Mouse (Mus musculus) kidney, adult 2 months (tissue): ENCODE measurements around the gene Slc28a2. TPM values are rescaled to one million over a fixed set of nuclear protein-coding genes. Genes with fewer than 3 reads are reported as not detected.
"Not testable (repeated sequence)": the region's sequence is repeated elsewhere in the genome, so short reads cannot be mapped to it uniquely, and the experiment has no call there.

Source experiments
- DNase-seq: peaks from one replicate; pipeline ENCODE4 v3.0.0; 2021
- H3K27ac ChIP-seq: fragments of 200-500 bp; 2 replicates; pipeline ENCODE4 v1.5.1; 2012; ENCODE audit warnings: low read depth, low read length, control low read depth, inconsistent platforms; ENCODE audit not compliant: insufficient read depth
- H3K27me3 ChIP-seq: fragments of 200-500 bp; replicated peaks from 2 replicates; pipeline ENCODE4 v1.6.1; 2012; ENCODE audit warnings: mild to moderate bottlenecking, moderate library complexity, low read length, inconsistent platforms; ENCODE audit not compliant: control insufficient read depth, insufficient read depth
- H3K36me3 ChIP-seq: fragments of 200-500 bp; 2 replicates; pipeline ENCODE4 v1.6.1; 2012; ENCODE audit warnings: mild to moderate bottlenecking, moderate library complexity, low read length, inconsistent platforms; ENCODE audit not compliant: control insufficient read depth, insufficient read depth
- H3K4me1 ChIP-seq: fragments of 200-500 bp; 2 replicates; pipeline ENCODE4 v1.6.1; 2011; ENCODE audit warnings: low read length; ENCODE audit not compliant: control insufficient read depth, insufficient read depth
- H3K4me3 ChIP-seq: fragments of 200-500 bp; 2 replicates; pipeline ENCODE4 v1.5.1; 2011; ENCODE audit warnings: mild to moderate bottlenecking, low read depth, low read length, control low read depth; ENCODE audit not compliant: insufficient read depth
- CTCF ChIP-seq: fragments of 200-500 bp; conservative IDR thresholded peaks from 2 replicates; pipeline ENCODE4 v1.5.1; 2011; ENCODE audit warnings: low read depth, mild to moderate bottlenecking, control low read depth, low read length, moderate library complexity, mixed read lengths; ENCODE audit not compliant: insufficient read depth, insufficient read length
- POLR2A ChIP-seq: fragments of 200-500 bp; IDR thresholded peaks from one replicate; pipeline ENCODE4 v1.6.1; 2011; ENCODE audit warnings: low read depth, low read length, control low read depth
- WGBS: fragments of 180-500 bp; shearing (Covaris S2); methylation state at CpG from one replicate; pipeline ENCODE4 v1.1.7; 2018; 5-methylcytosine and 5-hydroxymethylcytosine counted together
- polyA plus RNA-seq: library from polyadenylated mRNA; depleted of rRNA; stranded (reverse); fragments of >200 nt; gene quantifications from 2 replicates; pipeline ENCODE4 v1.2.3, GENCODE M21; 2012; rRNA removed

Gene Slc28a2
- 0.69 and 2.0 TPM in 2 replicates for polyA plus RNA-seq

DNA sequence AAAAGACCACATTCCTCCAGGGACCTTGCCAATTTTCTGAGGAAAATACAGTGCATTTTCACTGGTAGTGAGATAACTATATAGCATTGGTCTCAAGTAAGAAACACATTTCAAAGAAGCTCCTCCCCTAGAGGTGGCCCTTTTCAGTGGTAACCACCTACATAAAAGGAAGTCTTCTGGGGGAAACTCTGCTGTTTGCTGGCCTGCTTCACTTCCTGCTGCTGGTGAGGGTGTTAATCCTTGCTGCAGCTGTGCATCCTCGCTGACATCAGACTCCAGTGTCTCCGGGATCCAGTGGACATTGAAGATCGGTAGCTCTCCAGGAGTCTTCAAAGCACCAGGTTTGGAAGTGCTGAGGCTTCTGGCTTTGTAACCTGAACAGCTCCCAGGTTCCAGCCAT, at the start of gene Slc28a2:
Slc28a2 (plus strand) TSS at position 278 of the 400 bp plus-strand sequence.
- not testable (repeated sequence) for DNase-seq, H3K27ac ChIP-seq, H3K36me3 ChIP-seq, H3K4me3 ChIP-seq, H3K4me1 ChIP-seq, H3K27me3 ChIP-seq
- 33% methylated on average over 3 of the region's 3 CpGs for WGBS

DNA sequence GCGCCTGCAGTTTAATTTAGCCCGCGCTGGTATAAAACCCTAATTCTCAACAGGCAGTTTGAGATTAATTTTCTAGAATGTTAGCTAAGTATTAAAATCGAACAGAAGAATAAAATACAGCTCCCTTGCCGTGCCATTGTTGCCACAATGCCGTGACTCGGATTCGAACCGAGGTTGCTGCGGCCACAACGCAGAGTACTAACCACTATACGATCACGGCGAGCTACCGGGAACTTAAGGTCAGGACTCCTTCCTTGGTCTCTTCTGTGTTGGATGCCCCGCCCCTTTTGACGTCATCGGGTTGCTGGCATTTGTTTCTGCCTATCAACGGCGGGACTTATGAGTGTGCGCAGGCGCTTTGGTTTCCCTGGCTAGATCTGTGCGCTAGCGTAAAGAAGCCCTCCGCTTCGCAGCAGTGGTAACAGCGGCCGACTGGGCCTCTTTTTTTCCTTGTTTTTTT, 49.0 kb upstream of the Slc28a2 start:
- Histone ChIP-seq H3K36me3 (no peaks in the 10 kb centered on the region), H3K27ac (peak overlapping the region; percentile 52; the same call in 1 of the 2 replicates), H3K4me1 (peaks cover 3% of the 10 kb centered on the region), H3K27me3 (no peaks in the 10 kb centered on the region), H3K4me3 (peak overlapping the region; percentile 67)
- peak; percentile 57 for TF ChIP-seq POLR2A
- TF ChIP-seq CTCF: no peak
- peak; percentile 98 for DNase-seq
- WGBS: 1% methylated on average over 28 of the region's 28 CpGs

GRCm38 (mm10) chr2:122377751-122378246, 48.5 kb upstream of the Slc28a2 start:
- under 1% methylated on average over 26 of the region's 26 CpGs for WGBS
- Histone ChIP-seq H3K27ac (peak overlapping the region; percentile 52; the same call in 1 of the 2 replicates), H3K4me1 (peaks cover 3% of the 10 kb centered on the region), H3K4me3 (peak overlapping the region; percentile 67), H3K27me3 (no peaks in the 10 kb centered on the region), H3K36me3 (no peaks in the 10 kb centered on the region)
- peak; percentile 88 for DNase-seq
- TF ChIP-seq CTCF (no peak), POLR2A (no peak)

DNA sequence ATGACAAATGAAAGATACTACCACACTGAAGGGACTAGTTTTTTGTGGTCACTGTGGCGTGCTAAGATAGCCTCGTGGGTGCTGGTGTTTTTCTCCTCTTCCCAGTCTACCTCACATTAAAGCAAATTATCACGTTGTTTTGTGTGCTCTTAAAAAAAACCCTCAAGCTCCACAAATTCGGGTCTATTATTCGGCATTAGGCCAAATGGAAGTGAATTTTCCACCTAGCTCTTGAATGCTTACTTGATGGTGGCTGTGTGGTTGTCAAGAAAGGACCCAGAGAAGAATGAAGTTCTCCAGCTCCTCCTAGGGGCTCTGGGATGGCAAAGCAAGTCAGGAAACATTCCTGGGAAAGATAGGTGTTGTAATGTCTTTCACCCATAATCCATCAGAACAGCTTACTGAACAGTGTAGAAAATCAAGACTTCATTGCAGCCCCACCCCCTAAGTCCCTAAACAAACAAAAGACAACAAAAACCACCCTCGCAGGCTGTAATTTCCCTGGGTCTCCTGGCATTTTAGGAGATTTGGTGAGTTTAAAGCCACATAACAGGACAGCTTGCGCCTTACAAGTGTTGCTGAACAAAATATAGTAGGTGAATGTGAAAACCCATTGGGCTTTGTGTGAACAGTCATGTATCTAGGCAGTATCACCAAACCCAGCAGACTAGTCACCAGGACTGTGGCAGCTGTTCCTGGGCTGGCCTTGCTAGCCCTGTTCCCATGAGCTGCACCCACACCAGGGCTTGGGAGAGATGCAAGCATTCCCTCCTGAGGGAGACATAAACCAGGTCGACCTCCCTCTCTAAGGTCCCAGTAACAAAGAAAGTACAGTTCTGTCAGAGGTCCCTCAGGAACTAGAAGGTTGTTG, 47.6 kb upstream of the Slc28a2 start:
- H3K27me3 ChIP-seq: no peaks in the 10 kb centered on the region
- WGBS: 22% methylated on average over 8 of the region's 8 CpGs
- no peak overlapping the region; the same call in 1 of the 2 replicates for H3K4me3 ChIP-seq
- peaks cover 3% of the 10 kb centered on the region for H3K4me1 ChIP-seq
- no peak overlapping the region; the same call in 1 of the 2 replicates for H3K27ac ChIP-seq
- TF ChIP-seq POLR2A (no peak), CTCF (peak; percentile 52)
- DNase-seq: peak; percentile 84
- H3K36me3 ChIP-seq: no peaks in the 10 kb centered on the region

- no peak overlapping the region for H3K27ac ChIP-seq
- no peak overlapping the region for H3K4me3 ChIP-seq
- WGBS: 50% methylated on average over 2 of the region's 2 CpGs
- DNase-seq: no peak
- H3K4me1 ChIP-seq: peaks cover 3% of the 10 kb centered on the region
- TF ChIP-seq POLR2A (no peak), CTCF (no peak)
- H3K27me3 ChIP-seq: no peaks in the 10 kb centered on the region
- H3K36me3 ChIP-seq: no peaks in the 10 kb centered on the region
Observed at GRCm38 (mm10) chr2:122379292-122379650, 47.0 kb upstream of the Slc28a2 start.

GRCm38 (mm10) chr2:122380768-122381311, 45.4 kb upstream of the Slc28a2 start:
- H3K27ac ChIP-seq: peak overlapping the region; percentile 18; the same call in 1 of the 2 replicates
- H3K36me3 ChIP-seq: no peaks in the 10 kb centered on the region
- H3K4me1 ChIP-seq: peaks cover 3% of the 10 kb centered on the region
- peak overlapping the region; percentile 30 for H3K4me3 ChIP-seq
- WGBS: 5% methylated on average over 11 of the region's 11 CpGs
- peak; percentile 75 for DNase-seq
- H3K27me3 ChIP-seq: no peaks in the 10 kb centered on the region
- TF ChIP-seq CTCF: peak; percentile 63
- no peak for TF ChIP-seq POLR2A

DNA sequence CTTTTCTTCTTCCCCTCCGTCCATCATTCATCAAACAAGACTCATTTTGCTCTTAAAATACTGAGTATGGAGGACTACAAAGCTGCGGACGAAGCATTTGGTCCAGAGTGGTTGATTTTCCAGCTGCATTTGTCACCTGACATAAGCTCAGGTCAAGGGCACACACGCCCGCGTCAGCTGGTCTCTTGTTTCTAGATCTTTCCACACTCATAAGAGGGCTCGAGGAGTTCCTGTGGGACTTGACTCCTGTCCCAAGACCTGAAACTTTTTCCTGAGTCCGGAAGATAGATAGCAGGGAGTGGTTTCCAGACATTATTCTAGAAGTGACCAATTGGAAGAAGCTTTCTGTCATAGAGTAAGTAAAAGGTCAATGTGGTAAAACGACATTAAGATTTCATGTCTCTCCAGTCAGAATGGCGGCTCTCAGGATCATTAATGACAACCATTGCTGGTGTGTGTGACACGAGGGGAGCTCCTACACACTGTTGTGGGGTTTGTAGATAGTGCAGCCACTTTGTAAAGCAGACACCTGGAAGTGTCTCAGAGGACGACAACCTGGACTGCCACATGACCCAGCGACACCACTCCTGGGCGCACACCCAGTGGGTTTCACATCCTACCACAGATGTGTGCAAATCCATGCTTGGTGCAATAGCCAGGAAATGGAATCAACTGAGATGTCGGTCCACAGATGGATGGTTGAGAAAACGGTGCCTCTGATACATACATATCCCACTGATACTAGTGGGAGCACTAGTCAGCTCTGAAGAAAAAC, 44.8 kb upstream of the Slc28a2 start:
- Histone ChIP-seq H3K27me3 (no peaks in the 10 kb centered on the region), H3K27ac (peak overlapping the region; percentile 18; the same call in 1 of the 2 replicates), H3K4me1 (peaks cover 3% of the 10 kb centered on the region), H3K36me3 (no peaks in the 10 kb centered on the region), H3K4me3 (no peak overlapping the region)
- WGBS: 66% methylated on average over 16 of the region's 16 CpGs
- TF ChIP-seq POLR2A (no peak), CTCF (no peak)
- peak; percentile 79 for DNase-seq
